Mouse (Mus musculus): ENCODE data around the gene Ntrk3. TPM values are rescaled to one million over a fixed set of nuclear protein-coding genes. Genes with fewer than 3 reads are reported as not detected.

The Ntrk3 gene
- polyA plus RNA-seq, 1 experiment from 2014 or later, result 0.12 TPM

GRCm38 (mm10) chr7:78471270-78471669 is 266.5 kb downstream of the Ntrk3 start:
- Histone ChIP-seq H3K27ac (replicated peaks) (no peak overlapping the region), H3K4me3 (replicated peaks) (no peak overlapping the region), H3K9me3 (replicated peaks) (no peaks in the 10 kb centered on the region), H3K27me3 (no peaks in the 10 kb centered on the region), H3K9ac (no peak overlapping the region), H3K4me2 (no peak overlapping the region), H3K36me3 (replicated peaks) (no peaks in the 10 kb centered on the region), H3K4me1 (replicated peaks) (no peaks in the 10 kb centered on the region)
- 36% methylated on average over 1 of the region's 1 CpGs for WGBS (ENCODE audit: insufficient replicate concordance)
- no peak for ATAC-seq (ENCODE audit: insufficient read depth)

GRCm38 (mm10) chr7:78462605-78463004 is 275.2 kb downstream of the Ntrk3 start:
- H3K27ac ChIP-seq (replicated peaks), result no peak overlapping the region
- H3K9ac ChIP-seq, result no peak overlapping the region
- H3K4me1 ChIP-seq (replicated peaks), result no peaks in the 10 kb centered on the region
- H3K4me3 ChIP-seq (replicated peaks), result no peak overlapping the region
- no peaks in the 10 kb centered on the region for H3K27me3 ChIP-seq
- WGBS (ENCODE audit: insufficient replicate concordance), result 56% methylated on average over 5 of the region's 5 CpGs
- no peak overlapping the region for H3K4me2 ChIP-seq
- H3K9me3 ChIP-seq (replicated peaks), result no peaks in the 10 kb centered on the region
- no peak for ATAC-seq (ENCODE audit: insufficient read depth)
- no peaks in the 10 kb centered on the region for H3K36me3 ChIP-seq (replicated peaks)

- 43% methylated on average over 1 of the region's 1 CpGs for WGBS (ENCODE audit: insufficient replicate concordance)
Measured at GRCm38 (mm10) chr7:78459021-78459420, 278.8 kb downstream of the Ntrk3 start.

GRCm38 (mm10) chr7:78451666-78452065 is 286.1 kb downstream of the Ntrk3 start:
- H3K27me3 ChIP-seq, result no peaks in the 10 kb centered on the region
- ATAC-seq (ENCODE audit: insufficient read depth), result no peak
- WGBS (ENCODE audit: insufficient replicate concordance), result 30% methylated on average over 2 of the region's 2 CpGs

More at GRCm38 (mm10) chr7:78459021-78459420, 278.8 kb downstream of the Ntrk3 start:
- ATAC-seq (ENCODE audit: insufficient read depth), result no peak
- H3K27ac ChIP-seq (replicated peaks), result no peak overlapping the region
- H3K36me3 ChIP-seq (replicated peaks), result no peaks in the 10 kb centered on the region
- no peak overlapping the region for H3K4me2 ChIP-seq
- H3K4me1 ChIP-seq (replicated peaks), result no peaks in the 10 kb centered on the region
- no peak overlapping the region for H3K4me3 ChIP-seq (replicated peaks)
- H3K27me3 ChIP-seq, result no peaks in the 10 kb centered on the region
- no peaks in the 10 kb centered on the region for H3K9me3 ChIP-seq (replicated peaks)
- no peak overlapping the region for H3K9ac ChIP-seq

GRCm38 (mm10) chr7:78449909-78450592 is 287.8 kb downstream of the Ntrk3 start:
- no peaks in the 10 kb centered on the region for H3K9me3 ChIP-seq (replicated peaks)
- WGBS (ENCODE audit: insufficient replicate concordance), result 61% methylated on average over 6 of the region's 6 CpGs
- no peak for ATAC-seq (ENCODE audit: insufficient read depth)

More at GRCm38 (mm10) chr7:78451666-78452065, 286.1 kb downstream of the Ntrk3 start:
- H3K9me3 ChIP-seq (replicated peaks), result no peaks in the 10 kb centered on the region
- H3K4me1 ChIP-seq (replicated peaks), result no peaks in the 10 kb centered on the region
- no peak overlapping the region for H3K9ac ChIP-seq
- no peak overlapping the region for H3K4me3 ChIP-seq (replicated peaks)
- H3K27ac ChIP-seq (replicated peaks), result no peak overlapping the region
- H3K4me2 ChIP-seq, result no peak overlapping the region
- no peaks in the 10 kb centered on the region for H3K36me3 ChIP-seq (replicated peaks)

GRCm38 (mm10) chr7:78448841-78449240 is 289.0 kb downstream of the Ntrk3 start:
- WGBS (ENCODE audit: insufficient replicate concordance), result 53% methylated on average over 2 of the region's 2 CpGs
- H3K27ac ChIP-seq (replicated peaks), result no peak overlapping the region
- H3K9ac ChIP-seq, result no peak overlapping the region
- no peaks in the 10 kb centered on the region for H3K4me1 ChIP-seq (replicated peaks)
- no peaks in the 10 kb centered on the region for H3K27me3 ChIP-seq
- H3K4me2 ChIP-seq, result no peak overlapping the region
- no peak overlapping the region for H3K4me3 ChIP-seq (replicated peaks)
- no peaks in the 10 kb centered on the region for H3K9me3 ChIP-seq (replicated peaks)
- no peak for ATAC-seq (ENCODE audit: insufficient read depth)
- no peaks in the 10 kb centered on the region for H3K36me3 ChIP-seq (replicated peaks)

More at GRCm38 (mm10) chr7:78449909-78450592, 287.8 kb downstream of the Ntrk3 start:
- no peaks in the 10 kb centered on the region for H3K36me3 ChIP-seq (replicated peaks)
- no peaks in the 10 kb centered on the region for H3K4me1 ChIP-seq (replicated peaks)
- no peaks in the 10 kb centered on the region for H3K27me3 ChIP-seq
- H3K4me2 ChIP-seq, result no peak overlapping the region
- no peak overlapping the region for H3K4me3 ChIP-seq (replicated peaks)
- H3K9ac ChIP-seq, result no peak overlapping the region
- no peak overlapping the region for H3K27ac ChIP-seq (replicated peaks)

- ATAC-seq (ENCODE audit: insufficient read depth), result no peak
- Histone ChIP-seq H3K4me3 (replicated peaks) (no peak overlapping the region), H3K4me1 (replicated peaks) (no peaks in the 10 kb centered on the region), H3K9me3 (replicated peaks) (no peaks in the 10 kb centered on the region), H3K9ac (no peak overlapping the region), H3K27ac (replicated peaks) (no peak overlapping the region), H3K36me3 (replicated peaks) (no peaks in the 10 kb centered on the region), H3K27me3 (no peaks in the 10 kb centered on the region), H3K4me2 (no peak overlapping the region)
- 55% methylated on average over 5 of the region's 5 CpGs for WGBS (ENCODE audit: insufficient replicate concordance)
Measured at GRCm38 (mm10) chr7:78443373-78444036, 294.3 kb downstream of the Ntrk3 start.

- no peaks in the 10 kb centered on the region for H3K4me1 ChIP-seq (replicated peaks)
- ATAC-seq (ENCODE audit: insufficient read depth), result no peak
Measured at GRCm38 (mm10) chr7:78441706-78442105, 296.1 kb downstream of the Ntrk3 start.

GRCm38 (mm10) chr7:78440896-78441295 is 296.9 kb downstream of the Ntrk3 start:
- Histone ChIP-seq H3K27me3 (no peaks in the 10 kb centered on the region), H3K9me3 (replicated peaks) (no peaks in the 10 kb centered on the region), H3K4me1 (replicated peaks) (no peaks in the 10 kb centered on the region), H3K27ac (replicated peaks) (no peak overlapping the region), H3K36me3 (replicated peaks) (no peaks in the 10 kb centered on the region), H3K9ac (no peak overlapping the region), H3K4me2 (no peak overlapping the region), H3K4me3 (replicated peaks) (no peak overlapping the region)
- WGBS (ENCODE audit: insufficient replicate concordance), result 68% methylated on average over 3 of the region's 3 CpGs
- ATAC-seq (ENCODE audit: insufficient read depth), result no peak

More at GRCm38 (mm10) chr7:78441706-78442105, 296.1 kb downstream of the Ntrk3 start:
- H3K36me3 ChIP-seq (replicated peaks), result no peaks in the 10 kb centered on the region
- no peak overlapping the region for H3K9ac ChIP-seq
- H3K27ac ChIP-seq (replicated peaks), result no peak overlapping the region
- H3K4me3 ChIP-seq (replicated peaks), result no peak overlapping the region
- H3K4me2 ChIP-seq, result no peak overlapping the region
- H3K9me3 ChIP-seq (replicated peaks), result no peaks in the 10 kb centered on the region
- H3K27me3 ChIP-seq, result no peaks in the 10 kb centered on the region

GRCm38 (mm10) chr7:78440476-78440875 is 297.3 kb downstream of the Ntrk3 start:
- H3K36me3 ChIP-seq (replicated peaks), result no peaks in the 10 kb centered on the region
- no peak overlapping the region for H3K4me2 ChIP-seq
- no peak for ATAC-seq (ENCODE audit: insufficient read depth)
- no peaks in the 10 kb centered on the region for H3K27me3 ChIP-seq
- H3K9me3 ChIP-seq (replicated peaks), result no peaks in the 10 kb centered on the region
- H3K9ac ChIP-seq, result no peak overlapping the region
- no peak overlapping the region for H3K4me3 ChIP-seq (replicated peaks)
- no peak overlapping the region for H3K27ac ChIP-seq (replicated peaks)
- H3K4me1 ChIP-seq (replicated peaks), result no peaks in the 10 kb centered on the region
- WGBS (ENCODE audit: insufficient replicate concordance), result 75% methylated on average over 6 of the region's 6 CpGs

GRCm38 (mm10) chr7:78439361-78440120 is 298.3 kb downstream of the Ntrk3 start:
- H3K9ac ChIP-seq, result no peak overlapping the region
- no peaks in the 10 kb centered on the region for H3K9me3 ChIP-seq (replicated peaks)
- no peak overlapping the region for H3K4me3 ChIP-seq (replicated peaks)
- 61% methylated on average over 9 of the region's 9 CpGs for WGBS (ENCODE audit: insufficient replicate concordance)
- no peak overlapping the region for H3K4me2 ChIP-seq
- no peaks in the 10 kb centered on the region for H3K27me3 ChIP-seq
- ATAC-seq (ENCODE audit: insufficient read depth), result no peak
- no peak overlapping the region for H3K27ac ChIP-seq (replicated peaks)
- no peaks in the 10 kb centered on the region for H3K4me1 ChIP-seq (replicated peaks)
- H3K36me3 ChIP-seq (replicated peaks), result no peaks in the 10 kb centered on the region

Measured in liver, embryonic 15.5 days (tissue).